Mouse (Mus musculus) thymus, postnatal 10 days (tissue): Measurements from ENCODE around the gene Ccdc59.
A peak's percentile ranks its signal among the peaks of the same experiment; 100 is the strongest.

Experiments
- DNase-seq, 2 experiments: peaks; one replicate each; pipeline ENCODE4 v3.0.0; 2021; ENCODE audit warnings: low spot score in 2 of 2

Gene Ccdc59

GRCm38 (mm10) chr10:105840928-105841888, at the start of gene Ccdc59, which contains the start of gene Mettl25:
TSS of gene Ccdc59 (plus strand) at chr10:105841067.
TSS of gene Mettl25 (minus strand) at chr10:105841380.
- DNase-seq, result peak; percentile 94

GRCm38 (mm10) chr10:105793776-105794552, 46.9 kb upstream of the Ccdc59 start:
- no peak for DNase-seq

- DNase-seq, result no peak
Measured at GRCm38 (mm10) chr10:105797250-105797924, 43.5 kb upstream of the Ccdc59 start.

GRCm38 (mm10) chr10:105801147-105801546, 39.7 kb upstream of the Ccdc59 start:
- DNase-seq, result no peak

GRCm38 (mm10) chr10:105802132-105802531, 38.7 kb upstream of the Ccdc59 start:
- no peak for DNase-seq

- DNase-seq, result no peak
Measured at GRCm38 (mm10) chr10:105803461-105803860, 37.4 kb upstream of the Ccdc59 start.

GRCm38 (mm10) chr10:105806259-105807010, 34.4 kb upstream of the Ccdc59 start:
- no peak for DNase-seq

- peak in 1 of 2 experiments; percentile 35 for DNase-seq
Measured at GRCm38 (mm10) chr10:105834627-105835228, 6.1 kb upstream of the Ccdc59 start.

- no peak for DNase-seq
Measured at GRCm38 (mm10) chr10:105842574-105842973, 1.7 kb downstream of the Ccdc59 start.

GRCm38 (mm10) chr10:105850286-105850685, 9.4 kb downstream of the Ccdc59 start:
- no peak for DNase-seq

GRCm38 (mm10) chr10:105851136-105851535, 10.3 kb downstream of the Ccdc59 start:
- DNase-seq, result no peak

GRCm38 (mm10) chr10:105867312-105867711, 26.4 kb downstream of the Ccdc59 start:
- no peak for DNase-seq
